Mouse (Mus musculus): ENCODE results near the gene Nhsl2. TPM values are rescaled to one million over a fixed set of nuclear protein-coding genes. Genes with fewer than 3 reads are reported as not detected.

The Nhsl2 gene
- 1.9 TPM for polyA plus RNA-seq (2015; fragmentation: Illumina TruSeq; extraction: RNeasy Lipid Tissue Mini Kit (QIAGEN cat#74804); ENCODE audit: insufficient read depth, low read depth, low replicate concordance)

DNA sequence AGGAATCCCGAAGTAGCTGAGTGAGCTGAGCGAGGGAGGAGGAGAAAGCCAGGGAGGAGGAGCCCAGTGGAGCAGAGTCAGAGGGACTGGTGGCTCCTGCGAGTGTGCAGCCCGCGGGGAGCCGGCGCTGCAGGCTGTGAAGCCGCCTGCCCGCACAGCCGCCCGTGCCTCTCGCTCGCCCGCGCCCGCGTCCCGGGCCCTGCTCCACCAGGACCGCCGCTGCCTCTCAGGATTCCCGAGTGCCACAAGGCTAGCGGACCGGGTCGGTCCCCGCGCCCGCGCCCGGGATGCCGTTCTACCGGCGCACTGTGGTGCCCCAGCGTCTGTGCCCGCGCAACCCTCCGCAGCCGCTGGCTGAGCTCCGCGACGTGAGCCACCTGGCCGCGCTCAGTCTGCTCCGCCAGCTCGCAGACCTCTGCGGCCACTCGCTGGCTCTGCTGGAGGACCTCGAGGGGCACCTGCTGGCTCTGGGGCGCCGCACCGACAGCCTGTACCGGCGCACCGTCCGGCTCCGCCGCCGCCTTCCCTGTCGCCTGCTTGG lies at the start of gene Nhsl2:
Gene Nhsl2, plus strand, starts transcription at position 105 of the 541 bp plus-strand sequence.

DNA sequence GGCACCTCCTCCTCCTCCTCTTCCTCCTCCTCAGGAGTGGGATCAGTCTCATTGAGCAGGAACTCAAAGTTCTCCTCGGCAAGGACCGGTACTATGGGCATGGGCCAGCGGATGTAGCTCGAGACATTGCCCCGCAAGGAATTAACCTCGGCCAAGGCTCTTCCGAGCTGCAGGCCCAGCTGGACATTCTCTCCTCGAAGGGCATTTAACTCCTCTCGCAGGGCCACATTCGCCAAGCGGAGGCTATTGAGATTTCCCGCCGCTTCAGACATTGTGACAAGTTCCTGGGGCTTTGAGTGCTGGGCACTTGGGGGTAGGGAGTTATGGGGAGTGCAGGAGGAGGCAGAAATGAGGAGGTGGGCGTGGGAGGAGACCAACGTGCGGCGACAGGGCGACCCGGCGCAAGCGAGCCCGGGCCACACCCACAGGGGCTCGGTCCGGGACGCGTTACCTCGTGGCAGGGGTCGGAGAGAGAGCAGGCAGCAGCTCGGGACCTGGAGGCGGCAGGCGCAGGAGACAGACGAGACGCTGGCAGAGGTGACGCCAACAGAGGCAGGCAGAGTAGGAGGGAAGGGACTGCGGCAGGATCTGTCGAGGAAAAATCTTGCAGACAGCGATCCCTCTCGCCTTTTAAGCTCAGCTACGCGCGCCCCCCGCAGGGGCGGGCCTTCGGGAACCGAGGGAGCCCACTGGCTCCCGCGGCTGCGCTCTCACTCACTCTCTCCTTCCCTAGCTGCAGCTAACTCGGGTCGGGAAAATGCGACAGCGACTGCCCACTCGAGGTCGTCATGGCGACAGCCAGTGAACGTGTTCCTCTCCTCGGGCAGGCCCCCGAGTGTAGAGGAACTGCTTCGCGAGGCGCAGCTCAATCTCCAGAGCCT lies 221.6 kb downstream of the Nhsl2 start, which contains the start of gene Rtl5:
Gene Rtl5, minus strand, starts transcription at position 714 of the 881 bp plus-strand sequence.

DNA sequence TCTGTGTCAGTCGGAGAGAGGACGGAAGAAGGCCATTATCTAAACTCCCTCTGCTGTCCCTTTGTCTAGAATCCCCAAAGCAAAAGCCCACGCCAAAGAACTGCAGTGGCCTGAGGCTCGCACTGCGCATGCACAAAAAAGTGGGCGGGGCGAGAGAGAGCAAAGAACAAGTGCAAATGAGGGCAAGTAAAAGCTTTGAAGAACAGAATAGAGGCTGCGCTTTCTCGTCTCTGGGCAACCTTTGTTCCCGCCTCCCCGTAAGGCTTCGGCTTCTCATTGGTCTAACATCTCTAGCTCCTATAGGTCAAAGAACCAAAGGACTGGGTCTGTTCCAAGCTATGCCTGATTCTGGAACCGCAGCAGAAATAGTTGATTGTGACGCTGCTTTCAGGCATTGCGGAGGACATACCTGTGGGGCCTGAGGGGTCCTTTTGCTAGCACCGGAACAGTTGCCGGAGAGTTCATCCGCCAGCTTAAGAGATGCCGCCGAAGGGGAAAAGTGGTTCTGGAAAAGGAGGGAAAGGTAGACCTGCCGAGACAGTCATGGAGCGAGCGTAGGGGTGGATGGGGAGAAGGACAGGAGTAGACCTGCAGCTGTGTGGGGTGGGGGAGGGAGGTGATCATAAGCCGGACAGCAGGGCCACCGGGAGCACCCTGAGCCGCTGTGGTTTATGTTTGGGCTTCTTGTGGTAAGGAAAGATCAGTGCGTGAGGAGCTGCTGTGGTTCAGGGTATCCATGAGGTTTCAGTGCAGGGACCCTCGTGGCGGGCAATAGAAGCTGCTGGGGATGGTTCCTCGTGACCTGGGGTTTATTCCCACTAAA lies 270.1 kb downstream of the Nhsl2 start, which contains the start of gene Pin4:
Gene Pin4, plus strand, starts transcription at position 406 of the 823 bp plus-strand sequence.

Other genes with a start within 250 kb of the Nhsl2 start
- gene Ogt, start 209.3 kb upstream of the Nhsl2 start, polyA plus RNA-seq (2015; fragmentation: Illumina TruSeq; extraction: RNeasy Lipid Tissue Mini Kit (QIAGEN cat#74804); ENCODE audit: insufficient read depth, low read depth, low replicate concordance): 47.6 TPM
- not detected for gene Cxcr3, start 115.1 kb upstream of the Nhsl2 start, polyA plus RNA-seq (2015; fragmentation: Illumina TruSeq; extraction: RNeasy Lipid Tissue Mini Kit (QIAGEN cat#74804); ENCODE audit: insufficient read depth, low read depth, low replicate concordance)
- gene Gm4779, start 55.0 kb upstream of the Nhsl2 start, polyA plus RNA-seq (2015; fragmentation: Illumina TruSeq; extraction: RNeasy Lipid Tissue Mini Kit (QIAGEN cat#74804); ENCODE audit: insufficient read depth, low read depth, low replicate concordance): not detected
- not detected for gene 8030474K03Rik, start 54.7 kb upstream of the Nhsl2 start, polyA plus RNA-seq (2015; fragmentation: Illumina TruSeq; extraction: RNeasy Lipid Tissue Mini Kit (QIAGEN cat#74804); ENCODE audit: insufficient read depth, low read depth, low replicate concordance)
- 5.8 TPM for gene Rtl5, start 221.9 kb downstream of the Nhsl2 start, polyA plus RNA-seq (2015; fragmentation: Illumina TruSeq; extraction: RNeasy Lipid Tissue Mini Kit (QIAGEN cat#74804); ENCODE audit: insufficient read depth, low read depth, low replicate concordance)